Mouse (Mus musculus): ENCODE data around the gene Qpct. TPM values are rescaled to one million over a fixed set of nuclear protein-coding genes. Genes with fewer than 3 reads are reported as not detected.

Gene Qpct
- polyA plus RNA-seq, 1 experiment from 2014 or later, result 10.3 TPM

DNA sequence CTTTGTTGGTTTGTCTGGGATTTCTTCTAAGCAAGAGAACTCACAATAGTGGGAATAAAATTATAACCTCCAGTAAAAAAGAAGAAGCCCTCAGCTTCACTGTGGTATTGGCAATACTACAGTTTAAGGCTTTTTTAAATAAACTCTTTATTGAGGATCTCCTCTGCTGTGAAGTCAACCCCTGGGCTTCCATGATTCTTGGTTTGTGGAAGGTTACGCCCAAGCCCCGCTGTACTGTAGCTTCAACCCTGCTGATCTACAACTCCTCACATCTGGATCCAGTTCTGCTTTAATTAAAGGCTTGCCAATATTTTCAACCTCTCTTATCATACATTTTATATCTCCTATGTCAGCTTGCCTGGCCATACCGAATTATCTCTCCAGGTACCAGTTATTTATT, 68.6 kb downstream of the Qpct start:
- Histone ChIP-seq H3K36me3 (ENCODE audit: control insufficient read depth, insufficient read depth, low read length) (no peaks in the 10 kb centered on the region), H3K27ac (ENCODE audit: low read depth, low read length) (no peak overlapping the region), H3K9me3 (ENCODE audit: control insufficient read depth, low read length) (no peaks in the 10 kb centered on the region), H3K4me2 (no peak overlapping the region), H3K27me3 (replicated peaks; ENCODE audit: control insufficient read depth, insufficient read depth, low read length) (no peaks in the 10 kb centered on the region), H3K4me3 (ENCODE audit: low read depth, low read length) (no peak overlapping the region), H3K9ac (ENCODE audit: low read depth, low read length) (no peak overlapping the region), H3K4me1 (replicated peaks; ENCODE audit: control insufficient read depth, insufficient read depth, low read length) (no peaks in the 10 kb centered on the region)
- no peak for ATAC-seq (replicated peaks; ENCODE audit: low FRiP score)
- 80% methylated on average over 3 of the region's 3 CpGs for WGBS
- no peak for DNase-seq (ENCODE audit: low spot score)

DNA sequence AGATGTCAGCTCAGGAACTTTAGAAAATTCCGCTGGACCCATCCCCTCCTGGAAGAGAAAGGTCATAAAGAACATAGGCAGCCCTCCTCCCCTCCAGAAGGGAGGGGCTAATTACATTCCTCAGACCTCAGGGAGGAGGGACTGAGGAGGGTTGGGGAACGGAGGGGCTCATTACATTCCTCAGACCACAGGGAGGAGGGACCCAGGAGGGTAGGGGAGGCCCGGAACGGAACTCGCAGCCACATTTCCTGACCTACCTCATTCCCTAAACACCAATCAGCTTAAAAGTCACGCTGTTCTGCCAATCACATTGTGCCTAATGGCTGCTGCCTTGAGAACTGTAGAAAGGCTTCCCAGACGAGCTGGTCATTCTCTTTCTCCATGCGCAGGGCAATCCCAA, 82.0 kb downstream of the Qpct start:
- Histone ChIP-seq H3K36me3 (ENCODE audit: control insufficient read depth, insufficient read depth, low read length) (no peaks in the 10 kb centered on the region), H3K27me3 (replicated peaks; ENCODE audit: control insufficient read depth, insufficient read depth, low read length) (no peaks in the 10 kb centered on the region), H3K4me1 (replicated peaks; ENCODE audit: control insufficient read depth, insufficient read depth, low read length) (no peaks in the 10 kb centered on the region), H3K4me3 (ENCODE audit: low read depth, low read length) (no peak overlapping the region), H3K27ac (ENCODE audit: low read depth, low read length) (no peak overlapping the region), H3K9ac (ENCODE audit: low read depth, low read length) (no peak overlapping the region), H3K4me2 (no peak overlapping the region), H3K9me3 (ENCODE audit: control insufficient read depth, low read length) (no peaks in the 10 kb centered on the region)
- ATAC-seq (replicated peaks; ENCODE audit: low FRiP score), result no peak
- DNase-seq (ENCODE audit: low spot score), result no peak
- 51% methylated on average over 8 of the region's 8 CpGs for WGBS

DNA sequence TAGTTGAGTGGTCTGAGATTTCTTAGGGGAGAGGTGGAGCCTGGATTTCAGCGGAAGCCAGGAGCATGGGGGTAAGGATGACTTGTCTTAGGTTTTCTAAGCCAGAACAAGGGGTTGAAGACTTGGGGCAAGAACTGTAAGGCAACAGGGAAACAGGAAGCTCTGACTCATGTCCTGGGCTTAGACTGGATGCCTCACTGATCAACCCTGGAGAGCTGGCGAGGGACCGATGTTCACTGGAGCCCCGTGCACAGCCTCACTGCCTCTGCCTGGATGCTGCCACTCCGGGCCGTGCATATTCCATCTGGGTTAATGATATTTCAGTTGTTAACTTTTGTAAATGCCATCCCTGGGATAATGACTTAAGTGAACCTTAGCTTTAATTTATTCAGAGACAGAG, 84.1 kb downstream of the Qpct start:
- H3K4me1 ChIP-seq (replicated peaks; ENCODE audit: control insufficient read depth, insufficient read depth, low read length), result no peaks in the 10 kb centered on the region
- no peak for ATAC-seq (replicated peaks; ENCODE audit: low FRiP score)
- no peaks in the 10 kb centered on the region for H3K36me3 ChIP-seq (ENCODE audit: control insufficient read depth, insufficient read depth, low read length)
- H3K9ac ChIP-seq (ENCODE audit: low read depth, low read length), result no peak overlapping the region
- DNase-seq (ENCODE audit: low spot score), result no peak
- no peak overlapping the region for H3K27ac ChIP-seq (ENCODE audit: low read depth, low read length)
- no peak overlapping the region for H3K4me3 ChIP-seq (ENCODE audit: low read depth, low read length)
- H3K9me3 ChIP-seq (ENCODE audit: control insufficient read depth, low read length), result no peaks in the 10 kb centered on the region
- no peaks in the 10 kb centered on the region for H3K27me3 ChIP-seq (replicated peaks; ENCODE audit: control insufficient read depth, insufficient read depth, low read length)
- 75% methylated on average over 6 of the region's 6 CpGs for WGBS
- H3K4me2 ChIP-seq, result no peak overlapping the region

DNA sequence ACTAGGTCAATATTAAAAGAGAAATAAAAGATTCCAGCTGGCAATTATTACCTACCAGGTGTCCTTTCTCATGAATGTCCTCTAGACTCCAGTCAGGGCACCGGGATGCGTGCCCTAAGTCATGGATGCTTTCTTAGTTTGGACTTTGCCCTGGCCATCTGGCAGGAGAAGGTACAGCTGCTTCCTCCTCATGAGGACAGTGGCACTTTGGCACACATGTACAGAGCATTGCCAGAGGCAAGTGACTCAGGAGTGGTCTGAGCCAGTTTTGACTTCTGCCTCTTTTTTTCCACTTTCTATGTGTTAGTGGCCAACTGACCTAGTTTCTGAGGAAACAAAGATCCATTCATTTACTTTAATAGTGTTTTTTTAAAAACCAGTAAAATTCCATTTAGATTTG, 84.7 kb downstream of the Qpct start:
- no peak for DNase-seq (ENCODE audit: low spot score)
- no peaks in the 10 kb centered on the region for H3K27me3 ChIP-seq (replicated peaks; ENCODE audit: control insufficient read depth, insufficient read depth, low read length)
- no peak for ATAC-seq (replicated peaks; ENCODE audit: low FRiP score)
- no peaks in the 10 kb centered on the region for H3K36me3 ChIP-seq (ENCODE audit: control insufficient read depth, insufficient read depth, low read length)
- no peaks in the 10 kb centered on the region for H3K9me3 ChIP-seq (ENCODE audit: control insufficient read depth, low read length)
- H3K4me3 ChIP-seq (ENCODE audit: low read depth, low read length), result no peak overlapping the region
- no peak overlapping the region for H3K9ac ChIP-seq (ENCODE audit: low read depth, low read length)
- H3K4me1 ChIP-seq (replicated peaks; ENCODE audit: control insufficient read depth, insufficient read depth, low read length), result no peaks in the 10 kb centered on the region
- H3K4me2 ChIP-seq, result no peak overlapping the region
- H3K27ac ChIP-seq (ENCODE audit: low read depth, low read length), result no peak overlapping the region
- 75% methylated on average over 2 of the region's 2 CpGs for WGBS

Other genes starting within 250 kb of the Qpct start
- gene Heatr5b, start 216.5 kb upstream of the Qpct start, polyA plus RNA-seq (2014; fragmentation: Nextera tagmentation; extraction: Ambion mirVana), result 12.5 and 12.6 TPM in 2 replicates
- 25.5 and 29.0 TPM in 2 replicates for gene Gpatch11, start 216.3 kb upstream of the Qpct start, polyA plus RNA-seq (2014; fragmentation: Nextera tagmentation; extraction: Ambion mirVana)
- gene Eif2ak2, start 169.3 kb upstream of the Qpct start, polyA plus RNA-seq (2014; fragmentation: Nextera tagmentation; extraction: Ambion mirVana), result 8.2 and 8.3 TPM in 2 replicates
- 0.14 TPM in 1 of 2 replicates, not detected in the other for gene Sult6b1, start 144.9 kb upstream of the Qpct start, polyA plus RNA-seq (2014; fragmentation: Nextera tagmentation; extraction: Ambion mirVana)
- 80.6 and 95.3 TPM in 2 replicates for gene Cebpzos, start 135.4 kb upstream of the Qpct start, polyA plus RNA-seq (2014; fragmentation: Nextera tagmentation; extraction: Ambion mirVana)
- gene Cebpz, start 114.8 kb upstream of the Qpct start, polyA plus RNA-seq (2014; fragmentation: Nextera tagmentation; extraction: Ambion mirVana), result 73.8 and 74.0 TPM in 2 replicates
- 58.0 and 67.3 TPM in 2 replicates for gene Ndufaf7, start 114.8 kb upstream of the Qpct start, polyA plus RNA-seq (2014; fragmentation: Nextera tagmentation; extraction: Ambion mirVana)
- 21.8 and 24.8 TPM in 2 replicates for gene Prkd3, start 31.1 kb upstream of the Qpct start, polyA plus RNA-seq (2014; fragmentation: Nextera tagmentation; extraction: Ambion mirVana)

All from liver, embryonic 11.5 days (tissue).